Mouse (Mus musculus): Measurements from ENCODE around the gene Arrdc2. TPM values are rescaled to one million over a fixed set of nuclear protein-coding genes. Genes with fewer than 3 reads are reported as not detected.

Gene Arrdc2
- total and polyA plus RNA-seq, 3 experiments, result 13.1 to 22.5 TPM; not detected in 1

- DNase-seq (ENCODE audit: low read depth, low spot score), result no peak
- Histone ChIP-seq H3K4me3 (ENCODE audit: control insufficient read depth in 1 of 2, insufficient read depth in 1 of 2, low read depth in 2 of 2, low read length in 2 of 2) (no peak overlapping the region), H3K9me3 (replicated peaks; ENCODE audit: insufficient read depth, low read length) (no peaks in the 10 kb centered on the region), H3K79me2 (ENCODE audit: control insufficient read depth, insufficient read depth, low read length, poor library complexity) (no peaks in the 10 kb centered on the region; the same call in 1 of the 2 replicates), H3K27me3 (ENCODE audit: control insufficient read depth in 1 of 2, insufficient read depth in 2 of 2, low read length in 2 of 2) (no peaks in the 10 kb centered on the region), H3K27ac (ENCODE audit: control insufficient read depth, low read depth, low read length) (no peak overlapping the region), H3K4me1 (ENCODE audit: control insufficient read depth in 1 of 2, insufficient read depth in 2 of 2, low read length in 2 of 2) (peaks cover 0 to 7% of the 10 kb centered on the region in 2 experiments; a peak in 1 of 4 replicates), H3K36me3 (ENCODE audit: control insufficient read depth in 1 of 2, insufficient read depth in 2 of 2, low read length in 2 of 2) (peaks cover 0 to 11% of the 10 kb centered on the region in 2 experiments; a peak in 2 of 4 replicates), H3K9ac (ENCODE audit: control insufficient read depth, low read depth, low read length, poor library complexity, severe bottlenecking) (no peak overlapping the region)
- TF ChIP-seq KAT2A (conservative IDR thresholded peaks at IDR 0.05; ENCODE audit: low read depth, low read length), result no peak
- no peak for TF ChIP-seq ZNF384 (IDR thresholded peaks at IDR 0.05; ENCODE audit: low read depth, low read length)
- TF ChIP-seq HCFC1 (IDR thresholded peaks at IDR 0.05; ENCODE audit: low read depth, low read length), result no peak
- no peak for TF ChIP-seq MYC (IDR thresholded peaks at IDR 0.05; ENCODE audit: low read depth, low read length)
- TF ChIP-seq SMC3 (IDR thresholded peaks at IDR 0.05; ENCODE audit: low read depth, low read length), result no peak
- no peak for TF ChIP-seq CTCF (IDR thresholded peaks at IDR 0.05 in 2 of 3, conservative IDR thresholded peaks at IDR 0.05 in 1 of 3; ENCODE audit: control insufficient read depth in 1 of 3, insufficient read depth in 1 of 3, low read depth in 2 of 3, low read length in 3 of 3, poor library complexity in 1 of 3, severe bottlenecking in 1 of 3)
- no peak for TF ChIP-seq RAD21 (IDR thresholded peaks at IDR 0.05; ENCODE audit: low read depth, low read length)
- no peak for TF ChIP-seq EP300 (IDR thresholded peaks at IDR 0.05; ENCODE audit: low read depth in 1 of 2, low read length in 2 of 2)
- no peak for TF ChIP-seq ETS1 (IDR thresholded peaks at IDR 0.05; ENCODE audit: low read depth, low read length)
- TF ChIP-seq MEF2A (IDR thresholded peaks at IDR 0.05; ENCODE audit: extremely low read depth, insufficient replicate concordance, low read depth, low read length, poor library complexity, severe bottlenecking), result no peak
- TF ChIP-seq TCF12 (IDR thresholded peaks at IDR 0.05; ENCODE audit: low read depth, low read length), result no peak
- no peak for TF ChIP-seq USF2 (IDR thresholded peaks at IDR 0.05; ENCODE audit: borderline replicate concordance in 1 of 2, insufficient read depth in 1 of 2, low read depth in 1 of 2, low read length in 2 of 2)
- no peak for TF ChIP-seq NRF1 (IDR thresholded peaks at IDR 0.05; ENCODE audit: insufficient read depth, low read depth, low read length, poor library complexity, severe bottlenecking)
- TF ChIP-seq NELFE (IDR thresholded peaks at IDR 0.05; ENCODE audit: low read depth, low read length), result no peak
- TF ChIP-seq RCOR1 (IDR thresholded peaks at IDR 0.05; ENCODE audit: low read depth, low read length), result no peak
- TF ChIP-seq CHD1 (IDR thresholded peaks at IDR 0.05; ENCODE audit: low read depth, low read length), result no peak
- no peak for TF ChIP-seq POLR2AphosphoS2 (IDR thresholded peaks at IDR 0.05; ENCODE audit: low read length)
- no peak for TF ChIP-seq TBP (IDR thresholded peaks at IDR 0.05; ENCODE audit: low read depth, low read length)
- no peak for TF ChIP-seq MYB (IDR thresholded peaks at IDR 0.05; ENCODE audit: low read depth, low read length)
- no peak for TF ChIP-seq UBTF (IDR thresholded peaks at IDR 0.05; ENCODE audit: borderline replicate concordance, insufficient read depth, low read depth, low read length)
Measured at GRCm38 (mm10) chr8:70843941-70844340, 4.4 kb upstream of the Arrdc2 start.

All from MEL (cell line).